Mouse (Mus musculus) kidney, postnatal 4 days (tissue): ENCODE measurements at regions not wholly inside any gene's neighbourhood (a gene's known extent, or its start where the extent isn't known, plus 50 kb on each side); places are given as distances from the start of the nearest gene placed in this dataset.
A peak's percentile ranks its signal among the peaks of the same experiment; 100 is the strongest.

Experiments
- DNase-seq, 2 experiments: peaks; one replicate each; pipeline ENCODE4 v3.0.0; 2021; ENCODE audit warnings: mixed read lengths in 2 of 2

DNA sequence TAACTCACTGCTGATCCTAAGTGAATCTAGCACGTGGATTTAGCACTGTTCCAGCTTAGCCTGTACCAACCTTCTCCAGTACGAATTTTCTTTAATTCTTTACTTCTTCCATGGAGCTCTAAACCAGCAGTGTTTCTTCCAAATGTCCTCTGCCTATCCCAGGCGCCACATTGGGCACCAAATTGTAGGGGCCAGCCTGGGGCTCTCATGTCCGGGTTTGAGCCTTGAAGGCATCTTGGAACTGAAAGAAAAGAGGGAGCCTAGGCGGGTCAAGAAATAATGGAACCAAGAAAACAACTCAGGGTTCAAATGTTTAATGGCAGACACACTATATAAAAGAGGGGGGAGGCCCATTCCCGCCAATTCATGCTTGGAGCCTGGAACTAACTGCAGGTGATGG, 69.9 kb downstream of the Btbd35f17 start:
- peak in 1 of 2 experiments; percentile 1 for DNase-seq
